Mouse (Mus musculus) thymus, adult 2 months (tissue): ENCODE measurements around the gene Hs3st5.

ENCODE experiments used
- CTCF ChIP-seq: fragments of 200-500 bp; IDR thresholded peaks from 2 replicates; pipeline ENCODE4 v1.5.1; 2012; ENCODE audit warnings: mild to moderate bottlenecking, control low read depth, low read length, moderate library complexity, borderline replicate concordance; ENCODE audit not compliant: control insufficient read depth, poor library complexity, insufficient read depth; ENCODE audit errors: extremely low read depth
- POLR2A ChIP-seq: fragments of 200-500 bp; IDR thresholded peaks from 2 replicates; pipeline ENCODE4 v1.6.1; 2012; ENCODE audit warnings: mild to moderate bottlenecking, low read length, control low read depth, moderate library complexity; ENCODE audit not compliant: control insufficient read depth, poor library complexity, insufficient read depth; ENCODE audit errors: extremely low read depth

DNA sequence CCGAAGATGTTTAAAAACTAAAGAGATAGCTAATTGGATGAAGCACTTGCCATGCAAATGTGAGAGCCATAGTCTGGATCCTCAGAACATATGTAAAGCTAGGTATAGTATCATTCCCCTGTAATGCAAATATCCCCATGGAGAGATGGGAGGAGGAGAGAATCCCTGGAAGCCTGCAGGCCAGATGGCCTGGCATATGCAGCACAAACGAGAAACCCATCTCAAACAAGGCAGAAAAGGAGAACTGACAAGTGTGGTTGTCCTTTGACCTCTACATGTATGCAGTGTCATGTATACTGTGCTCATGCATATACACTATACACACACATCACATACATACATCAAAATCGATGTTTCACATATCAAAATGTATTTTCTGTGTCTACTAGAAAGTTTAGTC lies 35.5 kb upstream of the Hs3st5 start:
- TF ChIP-seq CTCF (no peak), POLR2A (no peak)
